Mouse (Mus musculus): ENCODE results near the gene Jph2. TPM values are rescaled to one million over a fixed set of nuclear protein-coding genes. Genes with fewer than 3 reads are reported as not detected.

The Jph2 gene
- total RNA-seq, 2 experiments from 2014 or later, result not detected

GRCm38 (mm10) chr2:163330742-163331141, 67.1 kb downstream of the Jph2 start:
- ATAC-seq (replicated peaks; ENCODE audit: poor library complexity, severe bottlenecking), result peak; percentile 60

- no peak for ATAC-seq (replicated peaks; ENCODE audit: poor library complexity, severe bottlenecking)
These were observed 74.6 kb downstream of the Jph2 start for GRCm38 (mm10) chr2:163323163-163323562.

GRCm38 (mm10) chr2:163318777-163319176, 79.0 kb downstream of the Jph2 start:
- no peak for ATAC-seq (replicated peaks; ENCODE audit: poor library complexity, severe bottlenecking)

DNA sequence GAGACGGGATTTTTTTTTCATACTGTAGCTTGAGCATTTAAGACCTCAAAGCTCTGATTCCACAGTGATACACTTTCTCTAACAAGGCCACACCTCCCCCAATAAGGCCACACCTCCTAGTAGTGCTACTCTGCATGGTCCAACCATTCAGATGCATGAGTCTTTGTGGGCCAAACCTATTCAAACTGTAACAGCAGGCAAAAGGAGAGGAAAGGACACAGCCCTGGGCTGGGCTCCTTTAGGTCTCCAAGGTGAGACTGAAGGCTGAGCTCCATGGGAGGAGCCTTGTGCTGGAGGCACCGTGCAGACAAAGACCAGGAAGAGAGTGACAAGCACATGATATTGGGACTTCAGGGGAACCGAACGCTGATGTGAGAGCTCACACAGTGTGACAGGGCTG, 80.5 kb downstream of the Jph2 start:
- ATAC-seq (replicated peaks; ENCODE audit: poor library complexity, severe bottlenecking), result no peak

- ATAC-seq (replicated peaks; ENCODE audit: poor library complexity, severe bottlenecking), result 0 out of 2 replicates have a peak, but pooled peaks have one; percentile 27
These were observed 87.6 kb downstream of the Jph2 start for GRCm38 (mm10) chr2:163310163-163310688.

DNA sequence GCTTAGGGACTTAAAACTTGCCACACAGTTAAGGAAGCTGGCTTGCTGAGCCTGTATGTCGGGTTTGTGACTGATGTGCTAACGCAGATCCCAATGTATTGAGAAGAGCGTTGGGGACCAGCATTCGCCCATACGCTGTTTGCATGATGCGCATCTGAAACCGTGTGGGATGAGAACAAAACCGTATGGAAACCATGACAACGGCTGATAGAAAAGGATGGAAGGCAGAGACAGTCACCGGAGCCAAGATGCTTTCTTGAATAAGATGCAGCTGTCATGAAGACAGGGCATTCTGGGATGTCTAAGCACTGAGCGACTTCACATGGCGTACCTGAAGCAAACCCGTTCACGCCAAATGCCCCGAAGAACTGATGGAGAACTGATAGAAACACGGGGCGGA, 88.4 kb downstream of the Jph2 start:
- ATAC-seq (replicated peaks; ENCODE audit: poor library complexity, severe bottlenecking), result no peak

DNA sequence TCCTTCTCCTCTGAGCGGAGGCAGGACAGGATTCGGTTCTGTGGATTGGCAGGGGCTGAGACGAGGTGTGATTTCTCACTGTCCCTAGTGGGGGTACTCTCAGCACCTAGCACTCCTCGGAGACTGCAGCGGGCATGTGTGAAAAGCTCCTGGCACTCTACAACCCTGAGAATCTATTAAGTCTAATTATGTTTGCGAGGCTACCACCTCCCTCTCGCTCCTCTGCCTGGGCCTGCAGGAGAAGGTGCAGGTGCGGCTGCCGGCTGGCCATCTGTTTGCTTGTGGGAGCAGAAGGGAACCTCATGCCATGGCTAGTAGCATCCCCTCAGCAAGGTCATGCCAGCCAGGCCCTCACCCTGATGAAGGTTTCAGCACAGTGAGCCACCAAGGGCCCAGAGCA, 94.8 kb downstream of the Jph2 start:
- no peak for ATAC-seq (replicated peaks; ENCODE audit: poor library complexity, severe bottlenecking)

DNA sequence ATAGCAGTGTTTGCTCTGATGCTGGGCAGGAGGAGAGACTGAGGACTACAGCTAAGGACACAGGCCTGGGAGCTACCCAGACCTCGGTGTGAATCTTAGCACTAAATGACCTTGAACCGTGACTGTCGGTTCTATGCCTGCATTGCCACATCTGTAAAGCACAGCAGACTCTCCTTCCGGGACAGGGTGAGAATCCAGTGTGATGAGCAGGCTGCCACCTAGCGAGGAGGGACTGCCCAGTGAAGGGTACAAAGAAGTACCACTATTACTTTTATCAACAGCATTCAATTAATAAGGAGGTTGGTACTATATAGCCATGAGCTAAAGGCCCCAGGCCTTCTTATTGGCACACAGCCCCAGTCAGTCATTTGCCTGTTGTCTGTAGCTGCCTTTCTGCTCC, 96.2 kb downstream of the Jph2 start:
- ATAC-seq (replicated peaks; ENCODE audit: poor library complexity, severe bottlenecking), result no peak

DNA sequence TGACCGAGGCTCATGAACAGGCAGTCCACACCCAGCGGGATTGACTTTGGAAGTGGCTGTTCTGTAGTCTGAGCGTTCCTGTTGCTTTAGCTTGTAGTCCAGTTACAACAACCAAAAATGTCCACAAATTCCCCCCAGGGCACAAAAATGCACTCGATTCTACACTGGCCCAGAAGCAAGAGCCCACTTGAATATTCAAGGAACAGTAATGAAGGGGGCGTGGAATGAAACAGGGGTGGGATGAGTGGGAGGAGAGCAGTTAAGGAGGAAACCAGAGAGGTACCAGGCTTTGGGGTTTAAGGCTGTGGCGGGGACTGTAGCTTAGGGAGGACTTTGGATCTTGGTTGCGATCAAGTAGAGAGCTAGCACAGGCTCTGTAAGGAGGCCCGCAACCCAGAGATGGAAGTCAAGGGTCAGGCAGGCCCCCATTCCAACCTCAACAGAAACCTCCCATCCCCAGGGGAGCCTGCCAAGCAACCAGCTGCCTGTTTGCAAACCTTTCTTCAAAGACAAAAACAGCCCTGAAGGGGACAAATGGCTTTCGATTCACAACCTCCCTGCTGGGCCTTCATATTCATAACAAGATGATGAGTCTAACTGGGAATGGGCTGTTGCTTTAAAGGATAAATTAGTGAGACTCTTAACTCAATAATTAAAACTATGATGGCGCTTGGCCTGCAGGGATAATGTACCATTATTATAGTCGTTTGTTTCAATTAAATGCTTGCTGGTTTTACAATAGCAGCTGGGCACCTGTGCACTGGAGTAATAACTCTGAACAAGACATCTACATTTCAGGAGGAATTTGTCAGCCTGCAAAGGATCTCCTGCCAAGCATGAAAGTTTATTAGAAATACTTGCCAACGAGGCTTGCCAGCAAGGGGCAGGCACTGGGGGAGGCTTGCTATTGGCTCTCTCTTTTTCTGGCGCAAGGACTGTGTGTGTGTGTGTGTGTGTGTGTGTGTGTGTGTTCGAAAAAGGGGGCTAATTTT, 97.4 kb downstream of the Jph2 start:
- ATAC-seq (replicated peaks; ENCODE audit: poor library complexity, severe bottlenecking), result no peak

- no peak for ATAC-seq (replicated peaks; ENCODE audit: poor library complexity, severe bottlenecking)
These were observed 100.7 kb downstream of the Jph2 start for GRCm38 (mm10) chr2:163296999-163297630.

GRCm38 (mm10) chr2:163288881-163289379, 108.9 kb downstream of the Jph2 start:
- ATAC-seq (replicated peaks; ENCODE audit: poor library complexity, severe bottlenecking), result no peak

Other genes starting within 250 kb of the Jph2 start
- not detected in 2 replicates for gene Tox2, start 194.9 kb downstream of the Jph2 start, total RNA-seq (2014; fragmentation: Nextera tagmentation)
- not detected in 2 replicates for gene Tox2, start 194.9 kb downstream of the Jph2 start, total RNA-seq (2017)
- 76.0 and 92.9 TPM in 2 replicates for gene Oser1, start 26.7 kb upstream of the Jph2 start, total RNA-seq (2014; fragmentation: Nextera tagmentation)
- gene Oser1, start 26.7 kb upstream of the Jph2 start, total RNA-seq (2017), result 91.0 and 101 TPM in 2 replicates
- not detected in 2 replicates for gene Gdap1l1, start 40.5 kb upstream of the Jph2 start, total RNA-seq (2014; fragmentation: Nextera tagmentation)
- gene Gdap1l1, start 40.5 kb upstream of the Jph2 start, total RNA-seq (2017), result not detected in 2 replicates
- gene Fitm2, start 74.6 kb upstream of the Jph2 start, total RNA-seq (2014; fragmentation: Nextera tagmentation), result 2.7 and 2.9 TPM in 2 replicates
- 5.4 and 6.0 TPM in 2 replicates for gene Fitm2, start 74.6 kb upstream of the Jph2 start, total RNA-seq (2017)
- gene R3hdml, start 94.3 kb upstream of the Jph2 start, total RNA-seq (2014; fragmentation: Nextera tagmentation), result not detected in 2 replicates
- not detected in 2 replicates for gene R3hdml, start 94.3 kb upstream of the Jph2 start, total RNA-seq (2017)
- 0.37 and 1.6 TPM in 2 replicates for gene Hnf4a, start 108.8 kb upstream of the Jph2 start, total RNA-seq (2014; fragmentation: Nextera tagmentation)
- gene Hnf4a, start 108.8 kb upstream of the Jph2 start, total RNA-seq (2017), result 0.15 and 0.30 TPM in 2 replicates
- 21.1 and 21.8 TPM in 2 replicates for gene Ttpal, start 204.3 kb upstream of the Jph2 start, total RNA-seq (2014; fragmentation: Nextera tagmentation)
- gene Ttpal, start 204.3 kb upstream of the Jph2 start, total RNA-seq (2017), result 12.7 and 13.3 TPM in 2 replicates
- gene Serinc3, start 247.1 kb upstream of the Jph2 start, total RNA-seq (2014; fragmentation: Nextera tagmentation), result 505 and 572 TPM in 2 replicates
- 503 and 505 TPM in 2 replicates for gene Serinc3, start 247.1 kb upstream of the Jph2 start, total RNA-seq (2017)

All from granulocyte monocyte progenitor cell, adult 5-6 weeks (primary cell).